Mouse (Mus musculus): ENCODE results near the gene Smco1. TPM values are rescaled to one million over a fixed set of nuclear protein-coding genes. Genes with fewer than 3 reads are reported as not detected.
"Not testable (repeated sequence)": the region's sequence is repeated elsewhere in the genome, so short reads cannot be mapped to it uniquely, and the experiment has no call there.

Gene Smco1
- total RNA-seq (2021) = under 1 TPM; 0.20 to 0.23 TPM
- long read RNA-seq, experiment 1 = 0 reads
- long read RNA-seq, experiment 2 = 0 reads

DNA sequence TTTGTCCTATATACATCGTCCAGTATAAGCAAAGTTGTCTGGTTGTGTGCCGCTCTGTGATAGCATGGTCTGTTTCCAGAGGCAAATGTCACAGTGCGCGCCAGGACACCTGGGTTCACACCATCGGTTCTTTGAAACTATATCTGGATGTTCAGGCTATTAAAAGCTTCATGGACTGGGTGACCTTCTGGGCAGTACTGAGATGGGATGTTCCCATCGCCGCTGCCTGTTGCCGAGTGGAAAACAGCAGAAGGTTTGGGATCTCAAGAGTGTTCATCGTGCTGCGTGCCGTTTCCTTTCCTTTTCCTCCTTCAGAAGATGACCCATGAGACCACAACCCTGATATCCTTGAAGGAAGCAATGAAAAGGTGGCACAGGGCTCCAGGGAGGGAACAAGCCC is at the start of gene Smco1:
Gene Smco1 (plus strand): TSS at position 178 of the 400 bp plus-strand sequence.
- no peak for DNase-seq (ENCODE audit: low spot score in 2 of 2)

DNA sequence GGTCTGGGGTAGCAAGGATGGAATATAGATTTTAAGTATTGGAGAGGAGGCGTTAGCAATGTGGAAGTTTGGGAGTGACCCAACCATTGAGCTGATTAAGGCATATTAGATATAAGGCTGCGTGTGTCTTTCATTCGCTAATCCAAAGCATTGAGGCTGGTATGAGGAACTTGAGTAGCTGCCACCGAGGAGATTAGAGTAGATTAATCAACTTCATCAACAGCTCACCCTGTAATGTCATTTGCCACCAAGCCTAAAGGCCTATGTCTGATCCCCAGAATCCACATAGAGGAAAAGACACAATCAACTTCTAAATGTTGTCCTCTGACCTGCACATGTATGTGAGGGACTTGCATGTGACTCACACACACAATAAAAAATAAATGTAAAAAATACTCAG is 49.5 kb upstream of the Smco1 start:
- DNase-seq (ENCODE audit: low spot score in 2 of 2) = no peak

DNA sequence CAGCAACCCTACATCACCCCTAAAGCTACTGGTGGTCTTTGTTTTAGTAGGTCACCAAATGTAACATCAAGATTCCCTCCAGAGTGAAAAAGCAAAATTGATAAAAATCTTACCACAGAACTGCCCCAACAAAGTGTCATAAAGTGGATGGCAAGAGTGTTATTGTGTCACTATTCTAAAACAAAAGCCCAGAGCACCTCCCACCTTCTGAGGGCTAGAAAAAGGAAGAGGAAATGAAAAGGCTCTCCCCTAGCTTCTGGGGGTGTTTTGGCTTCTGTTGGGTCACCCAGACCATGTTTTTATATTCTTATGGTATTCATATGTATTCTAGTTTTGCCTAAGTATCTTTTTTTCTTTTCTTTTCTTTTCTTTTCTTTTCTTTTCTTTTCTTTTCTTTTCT is 48.9 kb upstream of the Smco1 start:
- DNase-seq (ENCODE audit: low spot score in 2 of 2) = no peak

DNA sequence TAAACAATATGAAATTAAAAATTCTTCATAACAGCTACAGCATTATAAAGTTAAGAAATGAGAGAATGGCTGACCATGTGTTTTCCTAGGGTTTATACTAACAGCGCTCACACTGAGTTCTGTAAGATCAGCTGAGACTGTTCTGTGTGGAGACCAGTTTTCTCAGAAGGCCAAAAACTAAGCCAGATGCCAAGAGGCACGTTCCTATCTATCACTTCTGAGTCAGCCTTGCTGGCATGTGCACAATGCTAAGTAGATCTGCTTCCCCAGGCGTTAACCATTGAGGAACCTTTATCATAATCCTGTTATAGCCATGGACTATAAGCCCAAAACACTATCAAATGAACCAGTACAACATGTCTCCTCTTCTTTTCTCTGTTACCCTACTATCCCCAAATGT is 39.2 kb upstream of the Smco1 start:
- not testable (repeated sequence) for DNase-seq (ENCODE audit: low spot score in 2 of 2)

DNA sequence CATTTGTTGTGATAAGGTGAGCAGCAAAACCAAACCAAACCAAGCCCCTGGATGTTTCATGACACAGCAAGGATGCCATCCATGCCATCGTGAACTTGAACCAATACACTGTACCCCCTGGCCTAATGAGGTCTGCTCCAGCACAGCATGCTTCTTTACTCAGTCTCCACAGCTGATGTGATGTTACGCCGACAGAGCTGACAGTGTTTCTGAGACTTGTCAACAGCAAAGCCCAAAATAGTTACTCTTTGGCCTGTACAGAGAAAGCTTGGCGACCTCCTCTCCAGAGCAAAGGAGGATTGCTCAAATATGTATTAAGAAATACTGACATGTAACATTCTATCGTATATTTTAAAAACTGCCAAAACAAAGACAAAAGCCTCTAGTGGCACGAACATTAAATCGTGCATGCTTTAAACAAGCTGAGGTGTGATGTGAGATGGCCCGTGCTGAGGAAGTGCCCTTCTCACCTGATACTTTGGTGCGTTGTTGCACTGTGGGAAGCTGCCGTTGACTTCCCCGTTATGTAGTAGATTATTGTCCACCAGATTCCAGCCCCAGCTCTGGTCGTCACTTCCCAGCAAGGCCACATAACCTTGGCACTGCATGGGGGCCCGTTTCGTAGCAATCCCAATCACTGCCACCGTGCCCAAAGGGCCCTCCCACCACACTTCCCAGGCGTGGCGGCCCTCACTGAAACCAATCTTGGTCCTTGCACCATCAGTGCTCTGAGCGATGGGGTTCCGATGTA is 33.2 kb upstream of the Smco1 start:
- DNase-seq (ENCODE audit: low spot score in 2 of 2) = no peak

DNA sequence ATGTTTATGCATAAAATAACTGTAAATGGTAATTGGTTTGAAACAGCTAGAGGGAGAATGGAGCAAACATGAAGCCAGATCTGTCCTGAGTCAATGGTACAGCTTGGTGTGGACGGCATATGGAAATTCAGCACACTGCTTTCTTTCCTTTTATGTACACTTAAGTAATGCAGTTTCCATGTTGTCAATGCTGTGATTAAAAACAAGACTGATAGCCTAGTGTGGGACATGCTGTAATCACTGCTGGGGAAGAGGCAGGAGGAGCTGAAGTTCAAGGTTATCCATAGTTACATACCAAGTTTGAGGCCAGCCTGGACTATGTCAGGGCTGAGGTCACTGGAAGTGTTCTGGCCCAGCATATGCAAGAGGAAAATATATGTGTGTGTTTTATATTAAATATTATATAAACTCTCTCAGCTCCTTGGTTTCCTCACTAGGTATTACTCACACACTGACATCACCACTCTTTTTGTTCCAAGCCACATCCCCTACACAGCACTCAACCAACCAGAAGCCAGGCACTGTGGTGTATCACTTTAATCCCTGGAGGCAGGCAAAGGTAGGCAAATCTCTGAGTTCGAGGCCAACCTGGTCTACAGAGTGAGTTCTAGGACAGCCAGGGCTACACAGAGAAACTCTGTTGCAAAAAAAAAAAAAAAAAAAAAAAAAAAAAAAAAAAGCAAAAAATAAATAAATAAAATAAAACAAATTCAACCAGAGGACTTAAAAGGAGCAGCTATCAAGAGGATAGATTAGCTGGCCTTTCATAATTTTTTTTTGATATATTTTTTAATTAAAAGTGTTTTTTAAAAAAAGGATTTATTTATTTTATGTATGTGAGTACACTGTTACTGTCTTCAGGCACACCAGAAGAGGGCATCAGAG is 31.6 kb upstream of the Smco1 start:
- DNase-seq (ENCODE audit: low spot score in 2 of 2) = no peak

DNA sequence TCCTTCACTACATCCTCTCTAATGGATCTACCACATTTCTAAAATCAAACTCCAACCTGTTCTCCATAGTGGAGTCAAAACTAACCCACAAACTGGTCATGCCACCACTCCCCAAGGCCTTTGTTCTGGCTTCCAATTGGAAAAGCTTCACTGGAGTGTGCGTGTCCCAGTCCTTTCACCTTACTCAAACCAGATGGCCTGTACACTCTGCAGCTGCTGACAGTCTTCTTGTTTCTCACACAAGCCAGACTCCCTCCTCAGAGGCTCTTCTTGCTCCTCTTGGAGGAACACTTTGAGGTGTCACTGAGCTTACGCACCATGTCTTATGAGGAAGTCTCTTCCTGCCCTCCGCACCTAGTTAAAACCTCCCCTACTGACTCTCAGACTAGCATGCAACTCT is 27.4 kb upstream of the Smco1 start:
- no peak for DNase-seq (ENCODE audit: low spot score in 2 of 2)

DNA sequence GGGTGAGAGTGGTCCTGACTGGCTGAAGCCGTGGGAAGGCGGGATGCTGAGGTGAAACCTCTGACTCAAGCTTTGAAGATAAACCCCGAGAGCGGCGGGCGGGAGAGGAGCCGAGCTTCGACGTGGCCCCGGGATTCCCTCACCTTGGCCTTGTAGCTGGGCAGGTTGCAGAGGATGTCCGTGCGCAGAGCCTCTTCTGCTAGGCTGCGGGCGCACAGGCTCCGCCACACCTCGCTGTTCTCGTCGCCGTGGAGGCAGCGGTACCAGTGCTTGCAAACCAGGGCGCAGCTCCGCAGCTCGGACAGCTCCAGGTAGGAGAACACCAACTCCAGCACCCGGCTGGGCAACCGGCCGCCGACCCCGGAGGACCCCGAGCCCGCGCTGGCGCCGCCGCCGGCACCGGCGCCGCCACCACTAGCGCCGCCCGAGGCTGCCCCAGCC is 24.9 kb upstream of the Smco1 start:
- peak; percentile 25 to 31 for DNase-seq (ENCODE audit: low spot score in 2 of 2)

DNA sequence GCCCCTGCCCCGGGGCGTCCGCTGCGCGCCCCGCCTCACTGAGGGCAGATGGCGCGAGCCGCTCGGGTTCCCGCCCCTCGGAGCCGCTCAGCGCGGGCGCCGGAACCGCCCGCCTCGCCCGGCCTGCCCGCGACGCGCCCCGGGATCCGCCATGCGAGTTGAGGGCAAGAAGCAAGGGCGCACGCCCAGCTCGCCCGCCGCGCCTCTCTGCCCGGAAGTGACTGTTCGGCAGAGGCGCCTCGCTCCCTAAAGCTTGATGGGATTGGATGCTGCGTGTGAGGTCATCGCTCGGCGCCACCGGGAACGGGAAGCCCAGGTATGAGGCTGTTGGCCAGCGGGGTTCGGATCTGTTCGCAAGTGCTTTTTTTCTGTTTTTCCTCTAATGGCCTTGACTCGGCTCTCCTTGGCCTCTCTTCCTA is 24.3 kb upstream of the Smco1 start, which contains the start of the genes Fbxo45 and Wdr53:
Gene Fbxo45 (minus strand): TSS at position 207 of the 419 bp plus-strand sequence.
Gene Wdr53 (plus strand): TSS at position 276 of the 419 bp plus-strand sequence.
- peak; percentile 89 to 96 for DNase-seq (ENCODE audit: low spot score in 2 of 2)

DNA sequence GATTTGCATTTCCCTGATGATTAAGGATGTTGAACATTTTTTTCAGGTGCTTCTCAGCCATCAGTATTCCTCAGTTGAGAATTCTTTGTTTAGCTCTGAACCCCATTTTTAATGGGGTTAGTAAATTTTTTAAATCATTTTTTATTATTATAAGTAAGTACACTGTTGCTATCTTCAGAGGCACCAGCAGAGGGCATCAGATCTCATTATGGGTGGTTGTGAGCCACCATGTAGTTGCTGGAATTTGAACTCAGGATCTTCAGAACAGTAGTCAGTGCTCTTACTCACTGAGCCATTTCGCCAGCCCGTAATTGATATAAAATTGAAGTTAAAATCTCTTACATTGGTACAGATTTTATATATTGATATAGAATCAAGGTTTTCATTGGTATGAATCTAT is 7.0 kb upstream of the Smco1 start:
- not testable (repeated sequence) for DNase-seq (ENCODE audit: low spot score in 2 of 2)

DNA sequence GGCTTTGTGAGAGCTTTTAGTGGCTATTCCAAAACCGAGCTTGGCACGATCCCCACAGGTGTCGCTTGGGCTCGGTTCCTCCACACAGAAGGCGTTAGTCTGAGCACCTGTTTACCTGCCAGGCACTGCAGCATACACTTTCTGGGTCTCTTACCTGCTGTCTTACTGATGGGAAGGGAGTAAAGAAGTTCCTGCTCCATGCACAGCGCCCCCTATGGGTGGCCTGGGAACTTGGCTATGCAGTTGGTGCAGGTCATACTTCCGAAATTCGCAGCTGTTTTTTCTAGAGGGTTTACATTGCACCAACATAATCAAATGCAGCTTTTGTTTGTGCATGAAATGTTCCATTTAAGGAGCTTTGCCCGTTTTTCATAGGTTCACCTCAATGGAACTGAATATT is 2.1 kb downstream of the Smco1 start:
- no peak for DNase-seq (ENCODE audit: low spot score in 2 of 2)

DNA sequence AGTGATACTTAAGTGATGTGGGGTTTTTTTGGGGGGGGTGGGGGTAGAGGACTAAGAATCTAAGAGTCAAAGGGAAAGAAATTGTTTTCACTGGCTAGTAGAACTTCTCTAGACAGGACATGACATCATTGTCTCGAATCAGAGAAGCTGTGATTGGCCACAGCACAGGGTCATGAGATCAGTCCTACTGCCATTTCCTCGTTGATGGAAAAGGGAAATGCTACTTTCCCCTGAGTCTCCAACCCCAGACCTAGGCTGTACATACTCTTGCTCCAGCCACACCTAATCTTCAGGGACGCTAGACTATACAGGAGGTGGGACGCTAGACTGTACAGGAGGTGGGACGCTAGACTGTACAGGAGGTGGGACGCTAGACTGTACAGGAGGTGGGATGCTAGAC is 3.8 kb downstream of the Smco1 start:
- DNase-seq (ENCODE audit: low spot score in 2 of 2) = no peak

DNA sequence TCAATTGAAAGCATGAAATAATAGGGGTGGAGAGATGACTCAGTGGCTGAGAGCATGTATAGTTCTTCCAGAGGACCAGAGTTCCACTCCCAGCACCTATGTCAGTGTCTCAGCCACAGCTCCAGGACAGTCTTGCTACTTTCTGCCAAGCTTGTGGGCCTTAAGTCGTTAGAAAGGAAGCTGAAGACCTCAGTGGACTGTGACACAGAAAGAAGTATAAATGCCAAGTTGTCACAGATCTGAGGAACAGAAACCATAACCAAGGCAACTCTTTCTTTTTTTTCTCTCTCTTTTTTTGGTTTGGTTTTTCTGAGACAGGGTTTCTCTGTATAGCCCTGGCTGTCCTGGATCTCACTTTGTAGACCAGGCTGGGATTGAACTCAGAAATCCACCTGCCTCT is 4.6 kb downstream of the Smco1 start:
- no peak for DNase-seq (ENCODE audit: low spot score in 2 of 2)

DNA sequence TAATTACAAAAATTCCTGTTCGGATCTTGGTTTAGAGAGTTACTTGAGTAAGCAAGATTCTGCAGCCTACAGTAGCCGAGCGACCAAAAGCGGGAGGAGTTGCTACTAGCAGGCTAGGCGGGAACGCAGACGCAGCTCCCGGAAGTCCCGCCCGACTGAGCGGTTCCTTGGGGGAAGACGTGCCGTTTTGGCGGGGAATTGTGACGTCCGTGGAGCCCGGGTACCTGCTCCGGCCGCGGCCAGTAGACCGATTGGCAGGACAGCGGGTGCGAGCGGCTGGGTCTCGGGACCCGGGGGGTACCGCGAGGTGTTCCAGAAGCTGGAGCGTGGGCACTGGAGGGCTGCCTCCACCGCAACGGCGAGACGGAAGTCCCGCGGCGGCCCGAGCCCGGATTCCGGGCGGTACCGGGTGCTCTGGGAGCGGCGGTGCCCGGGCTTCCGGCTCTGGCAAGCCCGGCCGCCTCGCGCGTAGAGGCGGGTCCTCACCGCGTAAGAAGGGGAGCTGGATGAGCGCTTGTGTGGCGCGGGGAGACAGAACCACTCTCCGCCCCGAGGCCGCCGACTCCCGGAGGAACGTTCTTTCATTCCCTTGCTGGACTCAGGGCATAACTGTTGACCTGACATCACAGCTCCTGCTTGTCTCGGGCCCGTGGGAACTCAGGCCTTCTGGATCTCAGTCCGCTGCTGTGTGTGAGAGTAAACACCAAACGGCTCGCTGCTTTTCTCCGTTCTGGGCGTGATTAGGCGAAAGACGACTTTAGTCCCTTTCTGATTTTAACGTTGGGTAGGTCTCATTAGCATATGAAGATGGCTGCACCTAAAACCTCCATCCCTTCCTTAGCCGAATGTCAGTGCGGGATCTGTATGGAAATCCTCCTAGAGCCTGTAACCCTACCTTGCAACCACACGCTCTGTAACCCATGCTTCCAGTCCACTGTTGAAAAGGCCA is 6.3 kb downstream of the Smco1 start, which contains the start of gene Rnf168:
Gene Rnf168 (plus strand): TSS at position 152 of the 949 bp plus-strand sequence.
- peak; percentile 73 to 85 for DNase-seq (ENCODE audit: low spot score in 2 of 2)

DNA sequence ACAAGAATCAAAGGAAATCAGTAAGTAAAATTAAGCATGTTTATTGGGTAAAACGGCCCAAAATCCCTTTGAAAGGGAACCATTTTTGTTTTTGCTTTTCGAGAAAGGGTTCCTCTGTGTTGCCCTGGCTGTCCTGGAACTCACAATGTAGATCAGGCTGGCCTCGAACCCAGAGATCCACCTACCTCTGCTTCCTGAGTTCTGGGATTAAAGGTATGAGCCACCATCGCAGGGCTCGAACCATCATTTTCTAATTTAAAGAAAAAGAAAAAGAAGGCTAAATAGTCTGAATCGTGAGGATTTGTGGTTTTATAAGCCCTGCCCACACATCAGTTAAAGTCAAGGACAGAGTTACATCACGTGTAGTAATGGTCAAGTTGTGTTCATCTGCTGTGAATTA is 7.1 kb downstream of the Smco1 start:
- no peak for DNase-seq (ENCODE audit: low spot score in 2 of 2)

DNA sequence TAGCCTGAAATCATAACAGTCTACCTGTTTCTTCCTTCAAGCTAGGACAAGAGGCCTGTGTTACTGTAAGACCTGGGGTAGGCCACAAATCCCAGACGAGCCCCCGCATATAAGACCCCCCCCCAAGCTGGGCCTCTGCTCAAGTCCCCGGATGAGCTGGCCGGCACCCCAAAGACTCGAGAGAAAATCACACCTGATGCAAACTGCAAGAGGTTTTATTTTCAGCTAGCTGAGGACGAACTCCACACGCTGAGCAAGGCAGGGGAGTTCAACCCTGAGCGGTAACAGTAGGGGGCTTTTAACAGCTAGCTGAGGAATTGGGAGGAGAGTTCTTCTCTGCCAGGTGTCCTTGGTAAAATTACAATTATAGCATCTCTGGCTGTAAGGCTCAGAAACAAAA is 8.9 kb downstream of the Smco1 start:
- no peak for DNase-seq (ENCODE audit: low spot score in 2 of 2)

DNA sequence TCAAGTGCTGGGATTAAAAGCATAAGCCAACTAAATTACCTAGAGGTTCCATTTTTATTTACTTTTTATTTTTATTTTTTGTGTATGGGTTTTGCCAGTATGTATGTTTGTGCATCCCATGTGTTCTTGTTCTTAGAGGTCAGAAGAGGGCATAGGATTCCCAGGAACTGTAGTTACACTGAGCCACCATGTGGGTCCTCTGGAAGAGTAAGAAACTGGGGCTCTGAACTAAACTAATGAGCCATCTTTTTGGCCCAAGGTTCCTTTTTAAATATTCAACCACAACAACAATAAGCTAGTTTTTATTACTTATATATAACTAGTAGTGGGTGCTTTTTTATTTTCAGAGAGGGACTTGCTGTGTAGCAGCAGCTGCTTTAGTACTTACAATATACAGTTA is 11.3 kb downstream of the Smco1 start:
- DNase-seq (ENCODE audit: low spot score in 2 of 2) = no peak

DNA sequence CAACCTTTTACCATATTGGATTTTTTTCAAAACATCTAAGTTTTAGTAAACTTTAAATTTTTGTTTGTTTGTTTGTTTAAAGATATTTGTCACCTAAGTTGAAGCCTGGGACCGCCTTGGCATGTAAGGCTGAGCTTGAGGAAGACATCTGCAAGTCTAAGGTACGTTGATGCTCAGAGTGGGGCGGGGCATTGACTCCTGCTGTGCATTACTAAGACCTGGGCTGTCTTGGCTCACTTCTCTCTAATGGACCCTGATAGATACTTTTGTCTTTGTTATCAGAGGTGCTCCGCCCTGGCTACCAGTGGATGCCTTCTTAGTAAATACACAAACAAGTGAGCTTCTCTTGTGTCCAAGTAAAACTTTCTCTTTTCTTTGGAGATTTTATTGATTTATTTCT is 20.6 kb downstream of the Smco1 start:
- DNase-seq (ENCODE audit: low spot score in 2 of 2) = no peak

DNA sequence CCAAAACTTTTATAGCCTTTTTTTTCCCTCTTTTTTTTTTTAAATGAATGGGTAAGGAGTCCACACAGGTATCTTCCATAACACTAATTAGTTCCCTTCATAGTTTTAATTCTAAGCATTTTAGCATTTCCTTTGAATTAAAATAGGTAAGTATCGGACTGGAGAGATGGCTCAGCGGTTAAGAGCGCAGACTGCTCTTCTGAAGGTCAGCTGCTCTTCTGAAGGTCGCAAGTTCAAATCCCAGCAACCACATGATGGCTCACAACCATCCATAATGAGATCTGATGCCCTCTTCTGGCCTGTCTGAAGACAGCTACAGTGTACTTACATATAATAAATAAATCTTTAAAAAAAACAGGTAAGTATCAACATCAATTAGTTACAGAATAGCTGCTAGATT is 28.3 kb downstream of the Smco1 start:
- DNase-seq (ENCODE audit: low spot score in 2 of 2) = not testable (repeated sequence)

DNA sequence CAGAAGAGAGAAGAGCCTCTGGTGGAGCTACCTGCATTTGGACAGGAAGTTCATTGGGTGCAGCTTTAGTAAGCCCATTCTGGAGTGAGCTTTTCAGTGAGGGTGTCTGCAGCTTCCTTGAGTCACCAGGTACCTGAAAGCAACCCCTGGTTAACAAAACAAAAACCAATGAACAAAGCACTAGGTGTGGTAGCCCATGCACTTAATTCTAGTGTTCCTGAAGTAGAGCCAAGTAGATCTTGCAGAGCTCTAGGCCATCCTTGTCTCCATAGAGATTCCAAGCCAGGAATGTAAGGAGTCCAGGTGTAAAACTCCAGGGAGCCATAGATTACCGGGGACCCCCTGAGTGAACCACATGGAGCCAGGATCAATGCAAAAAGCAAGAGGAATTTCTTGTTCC is 31.8 kb downstream of the Smco1 start:
- no peak for DNase-seq (ENCODE audit: low spot score in 2 of 2)

DNA sequence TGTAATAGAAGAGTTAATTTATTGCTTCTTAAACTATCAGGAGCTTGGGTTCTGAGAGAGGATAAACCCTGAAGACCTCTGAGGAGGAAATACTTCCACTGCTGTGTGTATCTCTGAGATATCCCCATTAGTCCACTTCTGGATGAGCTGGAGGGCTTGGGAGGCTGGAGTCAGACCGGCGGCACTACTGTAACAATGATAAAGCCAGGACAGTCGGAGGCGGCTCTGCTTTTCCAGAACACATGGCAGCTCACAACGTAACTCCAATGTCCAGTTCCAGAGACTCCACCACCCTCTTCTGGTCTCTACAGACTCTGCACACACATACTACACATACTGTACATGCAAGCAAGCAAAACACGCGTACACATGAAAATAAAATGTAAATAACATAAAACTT is 32.6 kb downstream of the Smco1 start:
- DNase-seq (ENCODE audit: low spot score in 2 of 2) = no peak

Measured in adrenal gland, postnatal 4 days (tissue).